Mouse (Mus musculus) retina, adult 2 months (tissue): ENCODE data around the gene Gbp9.
"Not testable (repeated sequence)": the region's sequence is repeated elsewhere in the genome, so short reads cannot be mapped to it uniquely, and the experiment has no call there.

Experiments used
- DNase-seq: peaks from one replicate; pipeline ENCODE4 v3.0.0-alpha.2; 2012; ENCODE audit warnings: low read depth, low spot score

Gbp9 gene

DNA sequence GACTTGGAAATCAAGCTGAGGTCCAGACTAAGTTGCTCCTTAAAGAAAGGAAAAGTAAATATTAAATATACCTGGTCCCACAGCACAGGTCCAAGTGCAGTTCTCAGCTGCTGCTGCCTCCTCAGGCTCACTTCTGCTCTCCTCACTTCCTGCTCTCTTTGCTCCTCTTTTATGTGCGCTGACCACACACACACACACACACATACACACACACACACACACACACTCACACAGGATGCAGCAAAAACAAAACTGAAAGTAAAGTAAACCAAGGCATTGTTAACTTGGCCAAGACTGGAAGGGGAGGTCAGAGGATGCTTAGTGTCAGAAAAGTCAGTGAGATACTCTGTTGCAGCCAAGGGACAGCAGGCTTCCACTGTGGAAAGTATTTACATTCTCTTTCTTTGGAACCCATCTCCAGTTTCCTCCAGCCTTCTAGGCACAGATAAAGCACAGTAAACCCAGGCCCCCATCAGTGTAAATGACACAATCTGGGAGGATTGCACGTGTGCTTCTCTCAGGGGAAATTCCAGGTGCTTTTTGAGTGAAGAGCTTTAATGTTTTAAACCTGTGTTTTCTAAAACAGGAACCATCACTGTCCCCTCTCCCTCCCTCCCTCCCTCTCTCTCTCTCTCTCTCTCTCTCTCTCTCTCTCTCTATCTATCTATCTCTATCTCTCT, at the start of gene Gbp9, which contains the start of the genes Gbp8 and Gbp4:
Gene Gbp9, minus strand, starts transcription at position 131 of the 680 bp plus-strand sequence.
Gene Gbp8, minus strand, starts transcription at position 132 of the 680 bp plus-strand sequence.
Gene Gbp4, minus strand, starts transcription at position 178 of the 680 bp plus-strand sequence.
- not testable (repeated sequence) for DNase-seq

DNA sequence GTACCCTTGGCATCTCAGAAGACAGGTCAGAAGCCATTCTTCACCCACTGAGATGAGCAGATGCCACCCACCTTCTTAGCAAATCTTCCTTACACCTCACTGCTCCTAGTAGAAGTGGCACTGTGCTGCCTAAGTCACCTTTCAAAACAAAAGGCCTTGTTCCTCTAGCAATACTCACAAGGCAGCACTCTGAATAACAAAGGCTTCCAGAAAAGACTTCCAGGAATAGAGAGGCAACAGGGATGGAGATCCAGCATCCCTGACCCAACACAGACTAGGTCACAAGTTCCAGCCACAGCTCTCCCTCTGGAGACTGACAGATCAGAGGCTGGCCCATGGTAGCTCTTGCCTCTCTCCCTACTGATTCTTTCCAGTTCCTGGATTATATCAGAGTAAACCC, 42.1 kb upstream of the Gbp9 start:
- no peak for DNase-seq

DNA sequence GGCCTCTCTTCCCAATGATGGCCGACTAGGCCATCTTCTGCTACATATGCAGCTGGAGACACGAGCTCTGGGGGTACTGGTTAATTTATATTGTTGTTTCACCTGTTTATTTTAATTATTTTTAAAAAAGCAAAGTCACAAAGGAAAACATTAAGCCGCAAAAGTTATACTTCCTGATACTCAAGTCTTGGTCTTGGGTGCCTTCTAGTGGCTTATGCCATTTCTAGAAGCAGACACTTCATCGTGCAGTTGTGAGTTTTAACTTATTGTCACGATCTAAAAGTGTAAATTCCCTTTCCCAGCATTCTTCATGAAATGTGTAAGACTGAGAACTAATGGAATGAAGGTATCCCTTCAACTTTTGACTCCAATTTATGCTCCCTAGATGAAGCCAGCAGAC, 17.2 kb upstream of the Gbp9 start:
- DNase-seq, result no peak

DNA sequence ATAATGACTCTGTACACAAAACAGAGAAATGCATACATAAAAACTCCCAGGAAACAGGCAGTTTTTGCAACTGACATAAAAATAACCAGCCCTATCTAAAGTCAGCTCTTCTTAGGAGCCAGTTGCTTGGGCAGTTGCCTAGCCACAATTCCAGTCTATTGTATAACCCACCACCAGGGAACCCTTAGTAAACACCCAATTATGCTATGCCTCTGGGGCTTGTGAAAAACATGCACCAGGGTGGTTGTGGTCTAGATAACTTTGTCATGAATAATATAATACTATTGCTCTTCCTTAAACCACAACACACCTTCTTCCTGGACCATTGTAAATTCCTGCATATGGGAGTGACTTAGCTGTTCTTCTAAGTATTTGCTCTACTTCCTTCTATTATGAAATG, 14.7 kb upstream of the Gbp9 start:
- DNase-seq, result no peak

DNA sequence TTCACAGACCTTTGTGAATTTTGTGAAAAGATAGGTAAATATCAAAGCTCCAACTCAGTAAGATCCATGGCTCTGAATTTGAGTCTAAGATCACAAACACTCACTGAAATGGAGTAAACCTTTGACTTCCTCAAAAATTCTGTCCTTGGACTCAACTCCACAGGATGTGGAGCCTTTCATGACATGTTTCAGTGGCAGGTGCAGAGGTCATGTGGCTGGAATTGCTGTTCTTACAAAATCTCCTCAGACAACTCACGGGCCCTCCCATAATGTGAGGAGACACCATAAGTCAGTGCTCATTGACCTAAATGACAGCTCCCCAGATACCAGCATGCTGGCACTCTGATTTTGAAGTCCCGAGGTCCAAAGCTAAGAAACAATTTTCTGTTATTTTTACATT, 8.7 kb upstream of the Gbp9 start:
- not testable (repeated sequence) for DNase-seq

DNA sequence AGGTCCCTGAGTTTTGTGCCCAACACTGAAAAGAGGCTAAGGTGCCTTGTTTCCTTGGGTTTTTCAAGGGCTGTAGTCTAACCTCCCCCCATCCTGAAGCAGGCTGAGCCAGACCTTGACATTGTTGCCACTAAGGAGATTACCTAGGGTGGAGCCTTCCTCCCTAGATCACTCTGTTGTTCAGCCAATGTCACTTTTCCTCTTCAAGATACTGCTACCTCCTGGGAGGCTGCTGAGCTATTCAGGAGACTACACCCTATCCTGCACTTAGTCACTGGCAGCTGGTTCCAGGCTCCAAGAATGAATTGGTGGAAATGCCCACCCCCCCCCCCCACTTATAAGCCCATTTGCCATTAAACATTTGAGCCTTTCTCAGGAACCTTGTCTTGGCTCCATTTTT, 7.1 kb upstream of the Gbp9 start:
- no peak for DNase-seq

DNA sequence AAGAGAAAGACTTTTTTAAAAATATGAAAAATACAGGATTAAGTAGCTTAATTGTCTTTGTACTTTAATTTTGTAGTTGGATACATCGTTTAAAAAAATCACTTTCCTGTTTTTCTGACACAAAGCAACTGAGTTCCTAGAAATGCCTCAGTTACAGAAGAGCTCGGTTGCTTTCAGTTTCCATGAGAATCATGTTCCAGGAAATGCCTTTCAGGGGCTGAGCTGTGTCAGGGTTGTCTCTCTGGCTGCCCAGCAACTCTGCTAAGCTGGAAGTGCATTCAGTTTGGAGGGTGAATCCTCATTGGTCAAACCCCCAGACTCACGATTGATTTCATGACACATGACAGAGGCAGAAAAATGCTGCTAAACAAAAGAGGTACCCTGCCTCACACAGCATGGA, 6.4 kb upstream of the Gbp9 start:
- DNase-seq, result not testable (repeated sequence)

DNA sequence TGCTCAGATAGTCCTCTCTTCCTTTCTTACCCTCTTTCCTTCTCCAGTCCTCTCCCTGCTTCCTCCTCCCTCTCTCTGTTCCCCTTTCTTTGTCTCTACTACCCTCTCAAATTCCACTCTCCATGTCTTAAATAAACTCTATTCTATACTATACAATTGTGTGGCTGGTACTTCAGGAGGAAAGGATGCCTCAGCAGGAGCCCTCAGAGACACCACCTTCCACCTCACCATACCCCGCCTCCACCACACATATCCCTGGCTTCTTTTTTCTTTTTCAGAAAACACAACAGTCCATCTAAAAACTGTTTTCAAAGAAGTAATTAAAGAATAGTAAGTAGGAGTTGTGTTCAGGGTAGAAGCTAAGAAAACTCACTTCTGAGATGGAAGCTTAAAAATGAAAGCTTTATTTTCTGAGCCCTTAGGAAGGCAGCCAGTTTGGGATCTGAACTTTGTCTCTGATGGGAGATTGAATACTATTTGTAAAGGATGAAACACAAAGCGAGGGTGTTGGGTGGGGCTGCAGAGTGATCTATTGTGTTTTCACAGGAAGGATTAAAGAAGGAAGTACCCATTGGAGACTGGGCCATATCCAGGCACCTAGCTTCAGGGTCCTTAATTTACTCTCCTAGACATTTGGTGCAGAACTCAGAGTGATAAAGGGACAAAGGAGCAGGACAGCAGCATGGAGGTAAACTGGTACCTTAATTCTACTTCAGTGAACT, 911 bp upstream of the Gbp9 start:
- DNase-seq, result not testable (repeated sequence)

DNA sequence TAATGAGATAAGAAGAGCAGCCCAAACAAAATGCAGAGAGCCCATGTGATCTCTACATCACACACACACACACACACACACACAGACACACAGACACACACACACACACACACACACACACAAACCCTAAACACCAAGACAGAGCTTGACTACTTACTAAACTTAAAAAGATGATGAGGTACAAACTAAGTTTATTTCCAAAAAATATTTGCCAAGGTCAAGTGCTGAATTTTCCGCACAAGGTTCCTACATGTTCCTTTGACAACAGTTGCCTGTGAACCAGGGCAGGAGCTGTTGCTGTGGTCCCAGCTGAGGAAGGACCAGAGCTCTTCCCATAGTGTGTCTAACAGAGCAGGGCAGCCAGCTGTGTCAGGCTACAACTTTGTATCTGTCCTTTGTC, 433 bp downstream of the Gbp9 start:
- DNase-seq, result no peak

DNA sequence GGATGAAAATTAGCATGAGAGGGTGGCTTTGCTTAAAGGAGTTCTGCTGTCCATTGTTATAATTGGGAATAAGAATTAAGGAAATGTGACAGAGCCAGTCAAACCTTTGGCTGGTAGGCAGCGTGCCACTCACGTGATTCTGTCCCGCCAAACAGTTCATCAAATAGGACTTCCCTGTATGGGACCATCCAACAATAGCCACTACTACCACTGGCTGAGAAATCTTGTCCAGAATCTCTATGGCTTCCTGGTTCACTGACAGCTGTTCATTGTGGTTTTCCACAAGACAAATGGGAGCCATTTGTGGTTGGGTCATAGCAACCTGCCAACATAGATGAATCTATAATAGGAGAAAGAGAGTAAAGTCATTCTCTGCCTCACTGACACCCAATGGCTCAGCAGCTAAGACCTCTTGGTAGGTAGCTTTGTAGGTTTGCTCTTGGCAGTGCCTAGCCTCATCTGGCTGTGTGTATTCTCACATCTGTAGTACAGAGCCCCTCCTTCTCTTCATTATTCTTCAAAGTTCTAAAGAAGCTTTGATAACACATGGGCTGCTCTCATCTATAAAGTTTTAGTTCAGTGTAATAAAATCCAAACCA, 2.5 kb downstream of the Gbp9 start:
- DNase-seq, result not testable (repeated sequence)

DNA sequence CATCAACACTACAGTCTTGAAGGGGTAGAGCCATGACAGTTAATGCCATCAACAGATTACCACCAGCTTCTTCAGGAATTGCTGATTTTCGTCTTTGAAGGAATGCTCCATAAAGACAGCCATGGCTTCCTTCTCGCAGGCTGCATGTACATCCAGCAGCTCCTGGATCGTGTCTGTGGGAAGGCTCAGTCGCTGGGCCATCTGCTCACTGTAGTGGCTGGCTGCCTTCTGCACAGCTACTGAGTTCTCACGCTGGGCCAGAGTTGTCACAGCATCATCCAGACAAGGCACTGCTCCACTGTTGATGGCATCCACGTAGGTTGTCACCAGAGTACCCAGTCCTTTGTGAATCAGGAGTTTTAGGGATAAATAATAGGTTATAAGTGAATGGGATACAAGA, 17.6 kb downstream of the Gbp9 start:
- DNase-seq, result not testable (repeated sequence)

DNA sequence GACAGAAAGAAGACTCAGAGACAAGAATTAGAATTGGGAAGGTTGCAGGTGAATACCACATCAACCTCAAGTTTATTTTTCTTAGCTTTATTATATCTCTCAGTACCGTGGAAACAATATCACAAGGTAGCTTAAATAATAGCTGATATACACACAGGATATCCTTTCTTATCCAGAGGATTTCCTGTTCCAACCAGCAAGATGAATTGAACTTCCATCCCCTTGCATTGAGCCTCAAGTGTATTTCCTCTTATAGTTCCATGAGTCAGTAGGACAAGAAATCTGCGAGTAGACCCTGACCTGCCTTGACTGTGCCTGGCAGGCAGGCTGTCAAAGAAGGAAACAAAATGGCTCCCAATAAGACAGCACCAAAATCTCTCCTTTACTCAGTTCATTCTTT, 23.6 kb downstream of the Gbp9 start:
- no peak for DNase-seq

DNA sequence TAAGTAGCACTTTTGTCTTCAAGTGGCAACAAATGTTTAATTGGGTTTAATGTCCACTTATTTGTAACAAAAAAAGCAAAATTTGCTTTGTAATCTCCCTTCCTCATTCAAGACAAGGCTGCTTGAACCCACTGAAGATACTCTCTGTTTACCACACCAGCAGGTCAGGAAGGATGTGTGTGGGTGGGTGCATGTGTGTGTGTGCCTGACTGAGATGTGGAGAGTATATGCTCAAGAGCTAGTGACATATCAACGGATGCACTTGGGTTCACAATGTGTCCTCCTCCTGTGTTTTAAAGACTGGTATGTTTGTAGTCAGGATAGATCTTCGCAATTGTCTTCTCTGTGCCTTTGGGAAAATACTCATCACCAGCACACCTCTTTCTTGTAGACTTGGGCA, 24.6 kb downstream of the Gbp9 start:
- no peak for DNase-seq

DNA sequence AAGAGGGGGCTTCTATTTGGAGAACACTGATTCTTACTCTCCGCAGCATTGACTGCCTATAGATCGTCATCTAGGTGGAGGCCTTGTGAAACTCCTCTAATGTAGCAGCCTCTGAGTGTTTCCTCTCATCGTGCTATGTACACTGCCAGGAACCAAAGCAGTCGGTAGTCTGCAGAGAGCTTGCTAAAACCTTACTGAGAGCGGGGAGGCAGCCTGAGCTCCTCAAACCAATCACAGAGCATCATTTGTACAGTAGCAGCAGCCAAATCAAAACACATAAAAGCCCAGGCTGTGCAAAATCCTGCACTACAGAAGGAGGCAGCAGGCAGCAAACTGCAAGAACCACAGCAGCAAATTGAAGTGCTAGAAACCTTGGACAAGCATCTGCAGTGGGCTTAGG, 25.7 kb downstream of the Gbp9 start:
- no peak for DNase-seq

DNA sequence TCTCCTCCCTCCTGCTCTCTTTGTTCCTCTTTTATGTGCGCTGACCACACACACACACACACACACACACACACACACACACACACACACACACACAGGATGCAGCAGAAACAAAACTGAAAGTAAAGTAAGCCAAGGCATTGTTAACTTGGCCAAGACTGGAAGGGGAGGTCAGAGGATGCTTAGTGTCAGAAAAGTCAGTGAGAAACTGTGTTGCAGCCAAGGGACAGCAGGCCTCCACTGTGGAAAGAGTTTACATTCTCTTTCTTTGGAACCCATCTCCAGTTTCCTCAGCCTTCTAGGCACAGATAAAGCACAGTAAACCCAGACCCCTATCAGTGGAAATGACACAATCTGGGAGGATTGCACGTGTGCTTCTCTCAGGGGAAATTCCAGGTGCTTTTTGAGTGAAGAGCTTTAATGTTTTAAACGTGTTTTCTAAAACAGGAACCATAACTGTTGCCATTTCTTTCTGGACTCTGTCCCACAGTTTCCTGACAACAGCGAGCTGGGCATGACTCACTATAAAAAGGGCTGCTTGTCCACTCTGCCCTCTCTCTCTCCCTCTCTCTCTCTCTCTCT, 29.0 kb downstream of the Gbp9 start:
- not testable (repeated sequence) for DNase-seq

DNA sequence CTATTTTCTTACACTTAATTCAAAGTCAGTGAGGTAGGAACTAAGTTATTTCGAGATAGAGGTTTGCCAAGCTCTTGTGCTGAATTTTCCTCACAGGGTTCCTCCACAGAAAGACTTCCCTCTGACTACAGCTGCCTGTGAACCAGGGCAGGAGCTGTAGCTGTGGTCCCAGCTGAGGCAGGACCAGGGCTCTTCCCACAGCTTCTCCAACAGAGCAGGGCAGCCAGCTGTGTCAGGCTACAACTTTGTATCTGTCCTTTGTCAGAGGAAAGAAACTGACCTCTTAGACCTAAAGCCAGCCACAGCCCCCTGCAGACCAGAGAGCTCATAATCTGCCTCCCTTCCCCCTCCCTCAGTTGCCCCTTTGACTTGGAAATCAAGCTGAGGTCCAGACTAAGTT, 29.6 kb downstream of the Gbp9 start:
- DNase-seq, result not testable (repeated sequence)

DNA sequence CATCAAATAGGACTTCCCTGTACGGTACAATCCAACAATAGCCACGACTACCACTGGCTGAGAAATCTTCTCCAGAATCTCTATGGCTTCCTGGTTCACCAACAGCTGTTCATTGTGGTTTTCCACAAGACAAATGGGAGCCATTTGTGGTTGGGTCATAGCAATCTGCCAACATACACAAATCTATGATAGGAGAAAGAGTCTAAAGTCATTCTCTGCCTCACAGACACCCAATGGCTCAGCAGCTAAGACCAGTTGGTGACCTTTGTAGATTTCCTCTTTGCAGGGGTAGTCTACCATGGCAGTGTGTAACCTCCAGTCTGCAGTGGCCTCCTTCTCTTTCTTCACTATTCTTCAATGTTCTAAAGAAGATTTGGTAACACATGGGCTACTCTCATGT, 33.6 kb downstream of the Gbp9 start:
- not testable (repeated sequence) for DNase-seq

DNA sequence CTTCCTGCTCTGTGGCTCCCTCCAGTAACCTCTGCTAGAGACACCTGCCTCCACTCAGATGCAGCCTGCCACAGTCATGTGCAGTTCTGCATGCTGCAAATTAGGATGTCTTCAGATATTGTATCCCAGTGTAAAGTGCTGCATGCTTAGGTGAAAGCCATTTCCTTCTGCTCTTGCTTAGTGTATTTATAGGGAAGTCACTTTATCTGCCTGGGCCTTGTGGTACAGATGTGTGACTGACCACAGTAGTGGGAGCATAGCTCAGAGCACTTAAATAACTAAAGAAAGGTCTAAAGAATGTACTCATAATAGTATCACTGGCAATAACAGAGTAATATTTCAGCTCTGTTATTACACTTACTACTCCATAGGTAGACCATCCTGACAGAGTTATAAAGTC, 57.4 kb downstream of the Gbp9 start:
- no peak for DNase-seq

DNA sequence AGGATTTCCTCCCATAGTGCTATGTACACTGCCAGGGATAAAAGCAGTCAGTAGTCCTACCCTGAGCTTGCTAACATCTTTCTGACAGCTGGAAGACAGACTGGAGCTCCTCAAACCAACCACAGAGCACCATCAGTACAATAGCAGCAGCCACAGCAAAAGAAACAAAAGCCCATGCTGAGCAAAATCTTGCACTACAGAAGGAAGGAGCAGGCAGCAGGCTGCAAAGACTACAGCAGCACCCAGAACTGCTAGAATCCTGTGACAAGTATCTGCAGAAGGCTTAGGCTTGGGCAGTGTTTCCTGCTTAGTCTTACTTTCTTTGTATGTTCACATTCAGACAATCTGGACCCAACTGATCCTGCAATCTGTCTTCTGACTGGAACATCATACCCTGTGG, 71.0 kb downstream of the Gbp9 start:
- not testable (repeated sequence) for DNase-seq

DNA sequence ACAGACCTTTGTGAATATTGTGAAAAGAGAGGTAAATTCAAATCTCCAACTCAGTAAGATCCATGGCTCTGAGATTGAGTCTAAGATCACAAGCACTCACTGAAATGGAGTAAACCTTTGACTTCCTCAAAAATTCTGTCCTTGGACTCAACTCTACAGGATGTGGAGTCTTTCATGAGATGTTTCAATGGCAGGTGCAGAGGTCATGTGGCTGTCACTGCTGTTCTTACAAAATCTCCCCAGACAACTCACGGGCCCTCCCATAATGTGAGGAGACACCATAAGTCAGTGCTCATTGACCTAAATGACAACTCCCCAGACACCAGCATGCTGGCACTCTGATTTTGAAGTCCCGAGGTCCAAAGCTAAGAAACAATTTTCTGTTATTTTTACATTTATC, 74.9 kb downstream of the Gbp9 start:
- not testable (repeated sequence) for DNase-seq

DNA sequence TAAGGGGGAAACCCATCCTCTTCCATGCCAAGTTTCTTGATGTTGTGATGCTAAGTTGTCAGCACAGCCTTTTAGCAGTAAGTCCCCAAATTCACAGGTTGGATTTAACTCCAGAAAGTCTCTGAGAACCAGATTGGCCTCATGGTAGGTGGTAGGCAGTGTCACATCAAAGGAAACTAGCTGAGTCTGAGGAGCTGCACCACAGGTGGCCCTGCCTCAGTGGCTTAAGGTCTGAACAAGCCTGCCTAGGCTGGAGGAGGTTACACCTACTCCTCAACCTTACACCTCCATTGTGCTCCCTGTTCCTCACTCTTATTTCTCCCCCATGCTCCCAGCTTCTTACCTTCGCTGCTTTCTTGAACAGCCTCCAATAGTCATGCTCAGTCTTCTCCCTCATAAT, 76.0 kb downstream of the Gbp9 start:
- DNase-seq, result no peak

DNA sequence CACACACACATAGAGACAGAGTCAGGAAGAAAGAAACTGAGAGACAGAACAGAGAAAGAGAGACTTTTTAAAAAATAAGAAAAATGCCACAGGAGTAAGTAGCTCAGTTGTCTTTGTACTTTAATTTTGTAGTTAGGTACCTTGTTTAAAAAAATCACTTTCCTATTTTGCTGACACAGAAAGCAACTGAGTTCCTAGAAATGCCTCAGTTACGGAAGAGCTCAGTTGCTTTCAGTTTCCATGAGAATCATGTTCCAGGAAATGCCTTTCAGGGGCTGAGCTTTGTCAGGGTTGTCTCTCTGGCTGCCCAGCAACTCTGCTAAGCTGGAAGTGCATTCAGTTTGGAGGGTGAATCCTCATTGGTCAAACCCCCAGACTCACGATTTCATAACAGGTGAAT, 76.9 kb downstream of the Gbp9 start:
- DNase-seq, result not testable (repeated sequence)
